Mouse (Mus musculus): ENCODE measurements at regions not wholly inside any gene's neighbourhood (a gene's known extent, or its start where the extent isn't known, plus 50 kb on each side); places are given as distances from the start of the nearest gene placed in this dataset.

DNA sequence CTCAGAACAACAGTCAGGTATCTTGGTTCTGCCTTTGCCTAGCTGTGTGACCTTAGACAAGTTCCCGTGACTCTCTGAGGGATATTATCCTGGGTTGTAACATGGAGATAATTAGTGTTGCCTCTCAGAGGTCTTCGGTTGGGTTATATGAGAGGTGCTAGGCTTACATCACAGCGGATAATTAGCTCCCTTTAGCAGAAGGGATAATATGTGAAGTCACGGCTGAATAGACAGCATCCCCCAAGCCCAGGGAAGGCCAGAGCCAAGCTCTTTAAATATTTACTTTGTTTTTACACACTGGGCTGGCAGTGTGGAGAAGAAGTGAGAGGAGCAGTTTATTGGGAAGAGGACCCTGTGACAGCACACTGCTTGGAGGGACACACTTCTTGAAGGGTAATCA lies 299.9 kb downstream of the Ptpru start:
- 57% methylated on average over 4 of the region's 4 CpGs for WGBS
- Histone ChIP-seq H3K4me3 (replicated peaks) (no peak overlapping the region), H3K27ac (replicated peaks) (no peak overlapping the region), H3K9me3 (replicated peaks) (no peaks in the 10 kb centered on the region), H3K4me1 (no peaks in the 10 kb centered on the region), H3K4me2 (replicated peaks) (no peak overlapping the region), H3K9ac (no peak overlapping the region), H3K36me3 (no peaks in the 10 kb centered on the region), H3K27me3 (no peaks in the 10 kb centered on the region)
- ATAC-seq (ENCODE audit: insufficient number of reproducible peaks, low FRiP score, low TSS enrichment, low read depth): no peak

DNA sequence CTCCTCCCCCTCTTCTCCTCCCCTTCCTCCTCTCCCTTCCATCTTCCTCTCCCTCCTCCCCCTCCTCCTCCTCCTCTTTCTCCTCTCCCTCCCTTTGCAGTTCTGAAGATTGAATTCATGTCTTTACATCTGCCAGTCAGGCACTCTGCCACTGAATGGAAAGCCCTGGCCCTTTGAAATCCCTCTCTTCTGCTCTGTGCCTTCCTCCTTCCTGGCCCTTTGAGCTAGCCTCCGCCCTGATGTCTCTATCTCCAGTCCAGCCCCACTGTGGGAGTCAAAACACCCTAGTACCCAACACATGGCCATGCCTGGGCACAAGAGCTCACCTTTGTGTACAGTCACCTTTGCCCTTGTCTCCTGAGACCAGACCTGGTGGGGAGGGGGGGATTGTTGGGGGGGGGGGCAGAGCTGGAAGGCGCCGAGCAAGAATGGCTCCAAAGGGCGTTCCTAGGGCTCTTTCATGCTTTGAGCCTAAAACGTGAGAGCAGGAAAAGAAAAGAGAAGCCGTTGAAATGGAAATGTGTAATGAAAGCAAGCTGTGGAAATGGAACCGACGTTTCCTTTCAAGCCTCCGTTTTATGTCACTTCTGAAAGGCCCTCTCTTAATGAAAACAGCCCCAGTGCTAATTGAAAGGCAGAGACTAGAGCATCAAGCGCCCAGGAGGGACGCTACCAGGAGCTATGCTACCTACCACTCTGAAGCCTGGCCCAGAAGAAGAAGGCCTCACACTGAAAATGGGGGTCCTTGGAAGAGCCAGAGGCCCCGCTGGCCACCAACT lies 291.5 kb downstream of the Ptpru start:
- Histone ChIP-seq H3K9ac (no peak overlapping the region), H3K4me1 (no peaks in the 10 kb centered on the region), H3K9me3 (replicated peaks) (no peaks in the 10 kb centered on the region), H3K4me2 (replicated peaks) (no peak overlapping the region), H3K27me3 (no peaks in the 10 kb centered on the region), H3K4me3 (replicated peaks) (no peak overlapping the region), H3K36me3 (no peaks in the 10 kb centered on the region), H3K27ac (replicated peaks) (no peak overlapping the region)
- 45% methylated on average over 12 of the region's 12 CpGs for WGBS
- ATAC-seq (ENCODE audit: insufficient number of reproducible peaks, low FRiP score, low TSS enrichment, low read depth): no peak

DNA sequence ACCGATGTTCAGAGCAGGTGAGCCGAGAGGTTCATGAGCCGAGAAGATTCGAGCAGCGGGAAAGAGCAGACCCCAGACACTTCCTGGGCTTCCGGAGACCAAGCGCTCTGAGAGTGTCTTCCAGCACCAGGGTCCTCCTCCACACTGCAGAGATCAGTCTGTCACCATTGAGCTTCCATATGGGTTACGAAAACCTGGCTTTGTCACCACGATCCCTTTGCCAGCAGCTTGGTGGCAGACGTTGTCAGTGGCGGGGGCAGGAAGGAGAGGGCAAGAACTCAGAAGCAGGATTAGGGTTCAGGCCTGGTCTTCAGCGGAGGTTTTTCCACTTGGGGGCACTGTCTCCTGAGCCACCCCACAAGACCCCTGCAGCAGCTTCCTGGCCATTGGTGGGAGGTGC lies 288.5 kb downstream of the Ptpru start:
- Histone ChIP-seq H3K4me1 (no peaks in the 10 kb centered on the region), H3K9ac (no peak overlapping the region), H3K36me3 (no peaks in the 10 kb centered on the region), H3K4me3 (replicated peaks) (no peak overlapping the region), H3K27ac (replicated peaks) (no peak overlapping the region), H3K9me3 (replicated peaks) (no peaks in the 10 kb centered on the region), H3K4me2 (replicated peaks) (no peak overlapping the region), H3K27me3 (no peaks in the 10 kb centered on the region)
- WGBS: 77% methylated on average over 12 of the region's 12 CpGs
- no peak for ATAC-seq (ENCODE audit: insufficient number of reproducible peaks, low FRiP score, low TSS enrichment, low read depth)

DNA sequence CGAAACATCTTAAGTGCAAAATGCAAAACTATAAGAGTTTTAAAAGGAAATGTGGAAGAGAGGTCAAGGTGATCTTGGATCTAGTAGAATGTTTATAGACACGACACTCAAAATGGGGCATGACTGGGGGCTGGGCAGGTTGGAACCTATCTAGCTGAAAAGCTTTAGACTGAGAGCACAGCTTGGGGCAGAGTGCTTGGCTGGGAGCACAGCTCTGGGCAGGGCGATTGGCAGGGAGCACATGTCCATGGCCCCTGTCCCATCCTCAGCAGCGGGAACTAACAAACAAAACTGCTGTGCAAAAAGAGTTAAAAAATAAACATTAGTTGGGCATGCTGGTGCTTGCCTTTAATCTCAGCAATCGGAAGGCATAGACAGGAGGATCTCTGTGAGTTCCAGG lies 279.6 kb downstream of the Ptpru start:
- Histone ChIP-seq H3K9me3 (replicated peaks) (no peaks in the 10 kb centered on the region), H3K4me1 (no peaks in the 10 kb centered on the region), H3K4me2 (replicated peaks) (no peak overlapping the region), H3K27me3 (no peaks in the 10 kb centered on the region; the same call in 1 of the 2 replicates), H3K27ac (replicated peaks) (no peak overlapping the region), H3K9ac (no peak overlapping the region), H3K36me3 (no peaks in the 10 kb centered on the region), H3K4me3 (replicated peaks) (no peak overlapping the region)
- ATAC-seq (ENCODE audit: insufficient number of reproducible peaks, low FRiP score, low TSS enrichment, low read depth): no peak
- 74% methylated on average over 5 of the region's 5 CpGs for WGBS

DNA sequence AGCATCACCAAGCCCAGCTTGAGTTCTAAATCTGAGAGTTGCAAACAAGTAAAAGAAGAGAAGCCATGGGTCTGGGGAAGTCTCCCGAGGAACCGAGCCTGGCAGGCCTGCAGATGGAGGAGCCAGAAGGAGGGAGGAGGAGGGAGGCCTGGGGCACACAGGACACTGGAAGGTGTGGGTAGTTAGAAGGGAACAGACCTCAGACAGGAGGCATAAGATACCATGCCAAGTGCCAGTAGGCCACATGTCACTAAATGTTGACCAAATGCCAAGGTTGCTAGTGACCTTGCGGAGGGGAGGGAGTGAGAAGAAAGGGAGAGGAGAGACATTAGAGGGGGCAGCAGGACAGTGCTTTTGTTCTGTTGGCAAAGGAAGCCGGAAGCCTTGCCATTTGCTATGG lies 274.2 kb downstream of the Ptpru start:
- Histone ChIP-seq H3K27ac (replicated peaks) (no peak overlapping the region), H3K36me3 (no peaks in the 10 kb centered on the region), H3K4me2 (replicated peaks) (no peak overlapping the region), H3K4me1 (no peaks in the 10 kb centered on the region), H3K4me3 (replicated peaks) (no peak overlapping the region), H3K27me3 (no peaks in the 10 kb centered on the region; the same call in 1 of the 2 replicates), H3K9ac (no peak overlapping the region), H3K9me3 (replicated peaks) (no peaks in the 10 kb centered on the region)
- WGBS: 73% methylated on average over 4 of the region's 4 CpGs
- no peak for ATAC-seq (ENCODE audit: insufficient number of reproducible peaks, low FRiP score, low TSS enrichment, low read depth)

DNA sequence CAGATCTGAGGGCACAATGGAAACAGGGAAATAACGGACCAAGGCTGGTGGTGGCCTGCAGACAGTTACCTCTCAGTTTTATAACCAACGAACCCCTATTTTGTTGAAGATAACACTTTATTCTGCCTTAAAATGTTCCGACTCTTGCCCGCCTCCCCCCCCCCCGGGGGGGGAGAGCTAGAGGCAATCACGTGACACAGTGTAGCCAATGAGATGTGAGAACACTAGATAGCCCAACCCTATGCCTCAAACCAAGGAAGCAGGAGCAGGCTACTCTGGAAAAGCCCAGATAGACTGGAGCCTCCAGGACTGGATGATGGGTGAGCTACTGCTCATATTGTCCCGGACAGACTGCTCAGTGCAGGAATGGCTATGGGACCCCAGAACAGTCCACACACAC lies 272.9 kb downstream of the Ptpru start:
- ATAC-seq (ENCODE audit: insufficient number of reproducible peaks, low FRiP score, low TSS enrichment, low read depth): no peak
- Histone ChIP-seq H3K9ac (no peak overlapping the region), H3K27me3 (no peaks in the 10 kb centered on the region; the same call in 1 of the 2 replicates), H3K27ac (replicated peaks) (no peak overlapping the region), H3K4me1 (no peaks in the 10 kb centered on the region), H3K4me2 (replicated peaks) (no peak overlapping the region), H3K36me3 (no peaks in the 10 kb centered on the region), H3K4me3 (replicated peaks) (no peak overlapping the region), H3K9me3 (replicated peaks) (no peaks in the 10 kb centered on the region)
- WGBS: 81% methylated on average over 7 of the region's 7 CpGs

DNA sequence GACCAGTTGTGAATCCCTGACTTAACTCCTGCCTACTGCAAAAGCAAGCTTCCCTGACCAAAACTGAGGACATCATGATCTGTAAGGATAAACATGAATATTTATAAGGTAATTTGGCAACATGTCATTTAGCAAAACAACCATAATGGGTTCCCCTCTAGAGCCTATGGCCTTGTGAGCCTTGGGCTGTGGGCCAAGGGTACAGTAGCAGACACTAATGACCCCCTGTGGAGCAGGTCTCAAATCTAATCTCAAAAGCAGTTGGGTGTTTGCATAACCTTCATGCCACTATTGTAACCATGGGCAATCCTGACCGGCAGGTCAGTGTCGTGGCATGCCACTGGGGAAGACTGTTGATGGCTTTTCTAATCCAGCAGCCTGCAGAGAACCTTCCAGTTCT lies 270.8 kb downstream of the Ptpru start:
- H3K4me3 ChIP-seq (replicated peaks): no peak overlapping the region
- H3K27ac ChIP-seq (replicated peaks): no peak overlapping the region
- H3K4me2 ChIP-seq (replicated peaks): no peak overlapping the region
- H3K27me3 ChIP-seq: no peaks in the 10 kb centered on the region; the same call in 1 of the 2 replicates
- no peaks in the 10 kb centered on the region for H3K4me1 ChIP-seq
- no peaks in the 10 kb centered on the region for H3K36me3 ChIP-seq
- WGBS: 88% methylated on average over 2 of the region's 2 CpGs
- H3K9me3 ChIP-seq (replicated peaks): no peaks in the 10 kb centered on the region
- ATAC-seq (ENCODE audit: insufficient number of reproducible peaks, low FRiP score, low TSS enrichment, low read depth): no peak
- no peak overlapping the region for H3K9ac ChIP-seq

DNA sequence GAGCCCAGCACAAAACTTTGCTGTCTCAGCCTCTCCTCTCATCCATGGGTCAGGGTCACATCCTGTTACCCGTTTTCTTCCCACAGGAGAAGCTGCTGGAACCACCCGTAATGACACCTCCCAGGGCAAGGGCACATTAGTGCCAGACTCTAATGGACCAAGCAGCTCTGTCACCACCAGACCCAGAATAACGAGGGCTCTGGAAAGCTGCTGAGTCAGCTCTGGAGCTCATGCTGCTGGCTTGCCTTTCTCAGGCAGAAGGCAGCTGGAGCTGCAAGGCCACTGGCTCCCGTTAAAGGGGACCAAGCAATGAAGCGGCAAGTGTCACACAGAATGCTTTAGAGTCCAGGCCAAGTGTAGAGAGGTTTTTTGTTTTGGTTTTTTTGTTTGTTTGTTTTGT lies 268.9 kb downstream of the Ptpru start:
- no peaks in the 10 kb centered on the region for H3K4me1 ChIP-seq
- WGBS: 38% methylated on average over 5 of the region's 5 CpGs
- H3K27me3 ChIP-seq: no peaks in the 10 kb centered on the region
- H3K9me3 ChIP-seq (replicated peaks): no peaks in the 10 kb centered on the region
- no peak overlapping the region for H3K4me3 ChIP-seq (replicated peaks)
- no peak overlapping the region for H3K27ac ChIP-seq (replicated peaks)
- no peak overlapping the region for H3K9ac ChIP-seq
- no peaks in the 10 kb centered on the region for H3K36me3 ChIP-seq
- no peak for ATAC-seq (ENCODE audit: insufficient number of reproducible peaks, low FRiP score, low TSS enrichment, low read depth)
- no peak overlapping the region for H3K4me2 ChIP-seq (replicated peaks)

DNA sequence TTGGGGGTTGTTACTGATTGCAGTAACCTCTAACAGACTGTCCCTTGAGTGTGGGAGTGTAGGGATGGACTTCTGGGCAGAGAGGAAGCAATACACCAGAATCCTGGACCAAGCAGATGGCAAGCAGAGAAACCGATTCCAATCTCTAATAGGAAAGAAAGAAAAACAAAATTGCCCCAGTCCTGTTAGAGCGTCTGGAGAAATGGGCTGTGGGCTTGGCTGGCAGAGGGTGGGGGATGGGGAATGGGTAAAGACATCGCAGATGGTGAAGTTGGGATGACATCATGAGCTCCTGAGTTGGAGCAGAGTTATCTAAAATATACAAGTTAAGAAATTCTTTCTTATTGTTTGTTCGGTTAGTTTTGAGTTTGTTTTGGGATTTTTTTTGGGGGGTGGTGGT lies 260.5 kb downstream of the Ptpru start:
- WGBS: 57% methylated on average over 4 of the region's 4 CpGs
- Histone ChIP-seq H3K9me3 (replicated peaks) (no peaks in the 10 kb centered on the region), H3K4me2 (replicated peaks) (no peak overlapping the region), H3K9ac (no peak overlapping the region), H3K36me3 (no peaks in the 10 kb centered on the region), H3K4me3 (replicated peaks) (no peak overlapping the region), H3K27ac (replicated peaks) (no peak overlapping the region), H3K4me1 (no peaks in the 10 kb centered on the region), H3K27me3 (no peaks in the 10 kb centered on the region)
- no peak for ATAC-seq (ENCODE audit: insufficient number of reproducible peaks, low FRiP score, low TSS enrichment, low read depth)

DNA sequence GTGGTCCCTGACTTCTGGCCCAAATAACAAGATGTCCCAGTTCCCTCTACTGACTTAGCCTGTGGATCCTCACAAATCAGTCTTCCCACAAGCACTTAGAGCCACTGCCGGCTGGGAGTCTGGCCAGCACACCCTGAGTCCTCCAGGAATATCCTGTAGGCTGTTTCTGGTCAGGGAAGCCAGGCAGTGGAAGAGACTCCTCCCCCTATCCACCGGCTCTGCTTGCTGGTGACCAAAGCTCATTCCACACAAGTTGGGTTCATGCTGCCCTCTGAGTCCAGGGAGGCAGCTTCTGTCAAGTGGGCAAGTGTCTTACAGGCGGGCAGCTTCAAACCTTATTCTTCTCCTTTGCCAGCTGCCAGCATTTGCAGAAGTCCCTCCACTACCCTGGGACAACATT lies 252.1 kb downstream of the Ptpru start:
- 65% methylated on average over 3 of the region's 3 CpGs for WGBS
- Histone ChIP-seq H3K27me3 (no peaks in the 10 kb centered on the region), H3K4me2 (replicated peaks) (no peak overlapping the region), H3K4me1 (no peaks in the 10 kb centered on the region), H3K27ac (replicated peaks) (no peak overlapping the region), H3K9ac (no peak overlapping the region), H3K36me3 (no peaks in the 10 kb centered on the region), H3K4me3 (replicated peaks) (no peak overlapping the region), H3K9me3 (replicated peaks) (no peaks in the 10 kb centered on the region)
- ATAC-seq (ENCODE audit: insufficient number of reproducible peaks, low FRiP score, low TSS enrichment, low read depth): no peak

DNA sequence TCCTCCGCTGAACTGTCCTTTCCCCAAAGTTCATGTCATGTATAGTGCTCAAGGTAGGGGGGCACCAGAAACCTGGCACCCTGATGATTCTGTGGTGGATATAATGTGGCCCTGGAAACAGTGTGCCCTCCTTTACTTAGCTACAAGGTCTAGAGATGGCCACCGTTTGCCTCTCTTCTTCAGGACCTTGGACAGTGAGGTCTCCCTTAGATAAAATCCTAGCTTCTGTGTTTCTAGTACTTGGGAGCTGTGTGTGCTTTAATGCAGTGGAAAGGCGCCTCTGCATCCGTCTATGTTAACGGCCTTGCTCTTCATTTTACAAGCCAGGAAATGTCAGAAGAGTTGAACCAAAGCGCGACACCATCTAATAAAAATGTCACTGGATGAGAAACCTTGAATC lies 250.6 kb downstream of the Ptpru start:
- Histone ChIP-seq H3K4me2 (replicated peaks) (no peak overlapping the region), H3K27ac (replicated peaks) (no peak overlapping the region), H3K9ac (no peak overlapping the region), H3K36me3 (no peaks in the 10 kb centered on the region), H3K4me3 (replicated peaks) (no peak overlapping the region), H3K27me3 (no peaks in the 10 kb centered on the region), H3K4me1 (no peaks in the 10 kb centered on the region), H3K9me3 (replicated peaks) (no peaks in the 10 kb centered on the region)
- WGBS: 64% methylated on average over 7 of the region's 7 CpGs
- ATAC-seq (ENCODE audit: insufficient number of reproducible peaks, low FRiP score, low TSS enrichment, low read depth): no peak

DNA sequence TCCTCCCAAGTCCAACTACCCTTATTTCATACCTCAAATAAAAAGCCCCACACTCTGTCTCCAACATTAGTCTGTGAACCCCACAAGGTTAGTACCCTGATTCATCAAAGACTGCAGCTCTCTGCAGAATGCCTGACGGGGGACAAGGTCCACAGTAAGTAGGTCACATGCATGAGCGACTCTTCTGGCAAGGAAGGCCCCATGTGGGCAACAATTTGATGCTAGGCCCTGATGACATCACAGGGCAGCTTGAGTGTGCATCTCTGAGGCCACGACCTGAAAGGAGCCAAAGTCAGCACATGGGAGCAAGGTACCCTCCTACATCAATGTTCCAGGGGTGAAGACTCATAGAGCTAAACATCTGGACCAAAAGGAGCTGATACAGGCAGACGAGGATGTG lies 248.0 kb downstream of the Ptpru start:
- H3K4me2 ChIP-seq (replicated peaks): no peak overlapping the region
- WGBS: 69% methylated on average over 4 of the region's 4 CpGs
- no peak for ATAC-seq (ENCODE audit: insufficient number of reproducible peaks, low FRiP score, low TSS enrichment, low read depth)

More for the DNA sequence above, 248.0 kb downstream of the Ptpru start:
- no peaks in the 10 kb centered on the region for H3K27me3 ChIP-seq
- no peaks in the 10 kb centered on the region for H3K4me1 ChIP-seq
- no peaks in the 10 kb centered on the region for H3K9me3 ChIP-seq (replicated peaks)
- no peak overlapping the region for H3K27ac ChIP-seq (replicated peaks)
- no peak overlapping the region for H3K9ac ChIP-seq
- H3K4me3 ChIP-seq (replicated peaks): no peak overlapping the region
- H3K36me3 ChIP-seq: no peaks in the 10 kb centered on the region
